Mouse (Mus musculus): ENCODE results near the gene Myzap.

DNA sequence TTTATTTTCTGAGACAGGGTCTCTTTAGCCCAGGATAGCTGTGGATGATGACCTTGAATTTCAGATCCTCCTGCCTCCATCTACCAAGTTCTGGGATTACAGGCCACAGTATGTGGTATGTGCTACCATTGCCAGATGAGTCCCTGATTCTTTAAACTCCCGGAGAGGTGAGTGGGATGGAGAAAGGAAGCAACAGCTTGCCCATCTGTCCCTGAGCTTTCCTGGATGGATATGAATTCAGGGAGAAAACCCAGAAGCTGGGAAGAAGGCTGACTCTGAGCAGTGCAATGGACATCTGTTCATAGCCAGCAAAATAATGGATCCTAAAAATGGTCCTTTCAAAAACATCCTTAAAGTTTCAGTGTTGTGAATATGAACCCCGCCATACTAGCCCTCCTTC lies 57.1 kb downstream of the Myzap start:
- no peak for TF ChIP-seq CTCF (IDR thresholded peaks at IDR 0.05; ENCODE audit: control insufficient read depth, insufficient read depth, insufficient read length)
- no peak for TF ChIP-seq MAX (IDR thresholded peaks at IDR 0.05)
- TF ChIP-seq USF1 (IDR thresholded peaks at IDR 0.05; ENCODE audit: low read depth), result no peak
- TF ChIP-seq MYOG (IDR thresholded peaks at IDR 0.05; ENCODE audit: control insufficient read depth, extremely low read depth, insufficient read length), result no peak

Data from C2C12 (cell line).